Mouse (Mus musculus) spleen, adult 18-20 months (tissue): Measurements from ENCODE around the gene Prl7a1.

ENCODE experiments used
- DNase-seq, 2 experiments: peaks; one replicate each; pipeline ENCODE4 v3.0.0; 2022; ENCODE audit warnings: mixed read lengths in 2 of 2

Gene Prl7a1

GRCm38 (mm10) chr13:27642393-27642792, at the start of gene Prl7a1:
Gene Prl7a1 (minus strand): TSS chr13:27642493.
- DNase-seq, result no peak

- no peak for DNase-seq
Measured at GRCm38 (mm10) chr13:27667936-27668335, 25.6 kb upstream of the Prl7a1 start, which contains the start of gene Prl7a2. Gene Prl7a2 (minus strand): TSS chr13:27668036.

GRCm38 (mm10) chr13:27660747-27661146, 18.5 kb upstream of the Prl7a1 start:
- DNase-seq, result no peak

GRCm38 (mm10) chr13:27610482-27610881, 31.8 kb downstream of the Prl7a1 start, which contains the start of gene Prl7b1:
Gene Prl7b1 (minus strand): TSS chr13:27610582.
- no peak for DNase-seq
